Mouse (Mus musculus) common myeloid progenitor, adult 5-6 weeks (primary cell): ENCODE data around the gene Eef2. TPM values are rescaled to one million over a fixed set of nuclear protein-coding genes. Genes with fewer than 3 reads are reported as not detected.

Experiments used
- ATAC-seq: replicated peaks from 2 replicates; pipeline ENCODE4 v1.8.0; 2016; ENCODE audit warnings: low read depth, mild to moderate bottlenecking, moderate TSS enrichment, inconsistent platforms; ENCODE audit not compliant: poor library complexity, severe bottlenecking
- total RNA-seq: library from RNA; stranded (forward); fragments of 200-1000, 187-1606 nt; gene quantifications from 2 replicates; pipeline ENCODE4 v1.2.3, GENCODE M21; 2017

Eef2 gene
- total RNA-seq, 1 experiment from 2014 or later: 1,948 TPM

GRCm38 (mm10) chr10:81231436-81231835, 55.0 kb downstream of the Eef2 start:
- ATAC-seq: no peak

Other genes starting within 250 kb of the Eef2 start
- 6.9 and 7.5 TPM in 2 replicates for gene Gadd45b, start 246.6 kb upstream of the Eef2 start, total RNA-seq
- 0.18 and 2.2 TPM in 2 replicates for gene Gng7, start 161.7 kb upstream of the Eef2 start, total RNA-seq
- not detected in 2 replicates for gene Diras1, start 151.0 kb upstream of the Eef2 start, total RNA-seq
- gene Slc39a3, start 139.2 kb upstream of the Eef2 start, total RNA-seq: 4.1 and 5.5 TPM in 2 replicates
- gene Sgta, start 116.5 kb upstream of the Eef2 start, total RNA-seq: 41.4 and 43.1 TPM in 2 replicates
- gene Thop1, start 106.6 kb upstream of the Eef2 start, total RNA-seq: 18.6 and 25.9 TPM in 2 replicates
- gene Creb3l3, start 77.8 kb upstream of the Eef2 start, total RNA-seq: 0.18 and 0.58 TPM in 2 replicates
- 56.2 and 61.8 TPM in 2 replicates for gene Map2k2, start 70.7 kb upstream of the Eef2 start, total RNA-seq
- gene Zbtb7a, start 41.4 kb upstream of the Eef2 start, total RNA-seq: 13.1 and 14.5 TPM in 2 replicates
- gene Pias4, start 8.7 kb upstream of the Eef2 start, total RNA-seq: 8.4 and 17.5 TPM in 2 replicates
- gene Dapk3, start 6.4 kb downstream of the Eef2 start, total RNA-seq: 14.3 and 29.8 TPM in 2 replicates
- gene 4930442H23Rik, start 7.2 kb downstream of the Eef2 start, total RNA-seq: not detected in 2 replicates
- gene Nmrk2, start 25.4 kb downstream of the Eef2 start, total RNA-seq: not detected in 2 replicates
- gene Atcay, start 54.2 kb downstream of the Eef2 start, total RNA-seq: not detected in 2 replicates
- gene Zfr2, start 56.5 kb downstream of the Eef2 start, total RNA-seq: 0.19 TPM in 1 of 2 replicates, not detected in the other
- gene Matk, start 76.3 kb downstream of the Eef2 start, total RNA-seq: 19.7 and 20.3 TPM in 2 replicates
- 132 and 198 TPM in 2 replicates for gene Mrpl54, start 90.3 kb downstream of the Eef2 start, total RNA-seq
- gene Apba3, start 90.3 kb downstream of the Eef2 start, total RNA-seq: 12.1 and 14.5 TPM in 2 replicates
- 3.5 and 4.4 TPM in 2 replicates for gene Tjp3, start 115.0 kb downstream of the Eef2 start, total RNA-seq
- gene Pip5k1c, start 116.3 kb downstream of the Eef2 start, total RNA-seq: 24.4 and 36.8 TPM in 2 replicates
- gene Cactin, start 144.5 kb downstream of the Eef2 start, total RNA-seq: 27.9 and 35.1 TPM in 2 replicates
- 3.4 and 4.2 TPM in 2 replicates for gene Tbxa2r, start 152.1 kb downstream of the Eef2 start, total RNA-seq
- gene Gipc3, start 166.6 kb downstream of the Eef2 start, total RNA-seq: not detected in 2 replicates
- 33.2 and 35.5 TPM in 2 replicates for gene Hmg20b, start 173.8 kb downstream of the Eef2 start, total RNA-seq
- 8.7 and 17.4 TPM in 2 replicates for gene Mfsd12, start 180.9 kb downstream of the Eef2 start, total RNA-seq
- 0.23 TPM in 1 of 2 replicates, not detected in the other for gene 4930404N11Rik, start 189.2 kb downstream of the Eef2 start, total RNA-seq
- gene Fzr1, start 201.9 kb downstream of the Eef2 start, total RNA-seq: 21.9 and 24.8 TPM in 2 replicates
- gene Dohh, start 207.8 kb downstream of the Eef2 start, total RNA-seq: 34.7 and 50.7 TPM in 2 replicates
- gene Gm48551, start 207.8 kb downstream of the Eef2 start, total RNA-seq: 0.19 and 2.4 TPM in 2 replicates
- 1.6 TPM in 1 of 2 replicates, not detected in the other for gene Gm48552, start 212.4 kb downstream of the Eef2 start, total RNA-seq
- 5.0 and 13.2 TPM in 2 replicates for gene Smim24, start 216.4 kb downstream of the Eef2 start, total RNA-seq